Mouse (Mus musculus): Measurements from ENCODE around the gene Mark3.
A peak's percentile ranks its signal among the peaks of the same experiment; 100 is the strongest.

The Mark3 gene

GRCm38 (mm10) chr12:111560286-111560685, 14.0 kb upstream of the Mark3 start:
- DNase-seq (ENCODE audit: low spot score): no peak

- no peak for DNase-seq (ENCODE audit: low spot score)
These were observed 12.0 kb upstream of the Mark3 start for GRCm38 (mm10) chr12:111562276-111562814.

- no peak for DNase-seq (ENCODE audit: low spot score)
These were observed 11.2 kb upstream of the Mark3 start for GRCm38 (mm10) chr12:111563076-111563629.

GRCm38 (mm10) chr12:111565363-111565762, 9.0 kb upstream of the Mark3 start:
- no peak for DNase-seq (ENCODE audit: low spot score)

GRCm38 (mm10) chr12:111568836-111569235, 5.5 kb upstream of the Mark3 start:
- DNase-seq (ENCODE audit: low spot score): no peak

GRCm38 (mm10) chr12:111572406-111572805, 1.9 kb upstream of the Mark3 start:
- DNase-seq (ENCODE audit: low spot score): no peak

- DNase-seq (ENCODE audit: low spot score): no peak
These were observed 1.0 kb upstream of the Mark3 start for GRCm38 (mm10) chr12:111573315-111573714.

- DNase-seq (ENCODE audit: low spot score): peak; percentile 50
These were observed 840 bp downstream of the Mark3 start for GRCm38 (mm10) chr12:111574887-111575838.

- no peak for DNase-seq (ENCODE audit: low spot score)
These were observed 8.7 kb downstream of the Mark3 start for GRCm38 (mm10) chr12:111583058-111583457.

- DNase-seq (ENCODE audit: low spot score): no peak
These were observed 10.1 kb downstream of the Mark3 start for GRCm38 (mm10) chr12:111584401-111584800.

- no peak for DNase-seq (ENCODE audit: low spot score)
These were observed 12.9 kb downstream of the Mark3 start for GRCm38 (mm10) chr12:111587252-111587651.

- no peak for DNase-seq (ENCODE audit: low spot score)
These were observed 18.2 kb downstream of the Mark3 start for GRCm38 (mm10) chr12:111592407-111593021.

- DNase-seq (ENCODE audit: low spot score): no peak
These were observed 19.5 kb downstream of the Mark3 start for GRCm38 (mm10) chr12:111593775-111594174.

GRCm38 (mm10) chr12:111597310-111597709, 23.0 kb downstream of the Mark3 start:
- DNase-seq (ENCODE audit: low spot score): no peak

- no peak for DNase-seq (ENCODE audit: low spot score)
These were observed 24.6 kb downstream of the Mark3 start for GRCm38 (mm10) chr12:111598902-111599301.

- no peak for DNase-seq (ENCODE audit: low spot score)
These were observed 25.3 kb downstream of the Mark3 start for GRCm38 (mm10) chr12:111599640-111600039.

GRCm38 (mm10) chr12:111603871-111604270, 29.5 kb downstream of the Mark3 start:
- DNase-seq (ENCODE audit: low spot score): no peak

GRCm38 (mm10) chr12:111605619-111606018, 31.3 kb downstream of the Mark3 start:
- no peak for DNase-seq (ENCODE audit: low spot score)

GRCm38 (mm10) chr12:111608015-111608414, 33.7 kb downstream of the Mark3 start:
- DNase-seq (ENCODE audit: low spot score): no peak

- DNase-seq (ENCODE audit: low spot score): no peak
These were observed 40.3 kb downstream of the Mark3 start for GRCm38 (mm10) chr12:111614475-111615141.

GRCm38 (mm10) chr12:111618266-111618665, 43.9 kb downstream of the Mark3 start:
- no peak for DNase-seq (ENCODE audit: low spot score)

- DNase-seq (ENCODE audit: low spot score): peak; percentile 34
These were observed 73.8 kb downstream of the Mark3 start for GRCm38 (mm10) chr12:111648061-111648645.
